Mouse (Mus musculus) bone marrow, adult 2 months (tissue): ENCODE results near the gene Gm5767.

Experiments used
- CTCF ChIP-seq: fragments of 200-500 bp; IDR thresholded peaks from 2 replicates; pipeline ENCODE4 v1.5.1; 2011; ENCODE audit warnings: low read length, control low read depth; ENCODE audit not compliant: control insufficient read depth, insufficient read depth
- POLR2A ChIP-seq: fragments of 200-500 bp; IDR thresholded peaks from 2 replicates; pipeline ENCODE4 v1.6.1; 2011; ENCODE audit warnings: low read depth, mild to moderate bottlenecking, control low read depth, low read length, borderline replicate concordance; ENCODE audit not compliant: control insufficient read depth

- TF ChIP-seq CTCF (no peak), POLR2A (no peak)
Measured at GRCm38 (mm10) chr16:8658349-8658748, 22.2 kb upstream of the Gm5767 start.
